Mouse (Mus musculus) thymus, adult 2 months (tissue): ENCODE results near the gene Nucb1. TPM values are rescaled to one million over a fixed set of nuclear protein-coding genes. Genes with fewer than 3 reads are reported as not detected.
A peak's percentile ranks its signal among the peaks of the same experiment; 100 is the strongest.
"Not testable (repeated sequence)": the region's sequence is repeated elsewhere in the genome, so short reads cannot be mapped to it uniquely, and the experiment has no call there.

Experiments used
- DNase-seq: peaks from one replicate; pipeline ENCODE4 v3.0.0; 2021
- H3K27ac ChIP-seq: fragments of 200-500 bp; 2 replicates; pipeline ENCODE4 v1.5.1; 2012; ENCODE audit warnings: low read length, control low read depth; ENCODE audit not compliant: control insufficient read depth, insufficient read depth
- H3K27me3 ChIP-seq: fragments of 200-500 bp; 2 replicates; pipeline ENCODE4 v1.6.1; 2012; ENCODE audit warnings: mild to moderate bottlenecking, low read length, moderate library complexity, mixed read lengths; ENCODE audit not compliant: control insufficient read depth, insufficient read depth
- H3K36me3 ChIP-seq: fragments of 200-500 bp; 2 replicates; pipeline ENCODE4 v1.6.1; 2012; ENCODE audit warnings: mild to moderate bottlenecking, low read length, moderate library complexity; ENCODE audit not compliant: control insufficient read depth, insufficient read depth
- H3K4me1 ChIP-seq: fragments of 200-500 bp; replicated peaks from 2 replicates; pipeline ENCODE4 v1.6.1; 2012; ENCODE audit warnings: low read length; ENCODE audit not compliant: control insufficient read depth, insufficient read depth
- H3K4me3 ChIP-seq: fragments of 200-500 bp; 2 replicates; pipeline ENCODE4 v1.5.1; 2012; ENCODE audit warnings: mild to moderate bottlenecking, low read length, control low read depth, moderate library complexity; ENCODE audit not compliant: control insufficient read depth, insufficient read depth
- CTCF ChIP-seq: fragments of 200-500 bp; IDR thresholded peaks from 2 replicates; pipeline ENCODE4 v1.5.1; 2012; ENCODE audit warnings: mild to moderate bottlenecking, control low read depth, low read length, moderate library complexity, borderline replicate concordance; ENCODE audit not compliant: control insufficient read depth, poor library complexity, insufficient read depth; ENCODE audit errors: extremely low read depth
- POLR2A ChIP-seq: fragments of 200-500 bp; IDR thresholded peaks from 2 replicates; pipeline ENCODE4 v1.6.1; 2012; ENCODE audit warnings: mild to moderate bottlenecking, low read length, control low read depth, moderate library complexity; ENCODE audit not compliant: control insufficient read depth, poor library complexity, insufficient read depth; ENCODE audit errors: extremely low read depth
- WGBS: fragments of 180-500 bp; shearing (Covaris S2); methylation state at CpG from one replicate; pipeline ENCODE4 v1.1.7; 2018; 5-methylcytosine and 5-hydroxymethylcytosine counted together
- polyA plus RNA-seq: library from polyadenylated mRNA; depleted of rRNA; stranded (reverse); fragments of >200 nt; gene quantifications from 2 replicates; pipeline ENCODE4 v1.2.3, GENCODE M21; 2012

Gene Nucb1
- polyA plus RNA-seq, 1 experiment, result 216 TPM

DNA sequence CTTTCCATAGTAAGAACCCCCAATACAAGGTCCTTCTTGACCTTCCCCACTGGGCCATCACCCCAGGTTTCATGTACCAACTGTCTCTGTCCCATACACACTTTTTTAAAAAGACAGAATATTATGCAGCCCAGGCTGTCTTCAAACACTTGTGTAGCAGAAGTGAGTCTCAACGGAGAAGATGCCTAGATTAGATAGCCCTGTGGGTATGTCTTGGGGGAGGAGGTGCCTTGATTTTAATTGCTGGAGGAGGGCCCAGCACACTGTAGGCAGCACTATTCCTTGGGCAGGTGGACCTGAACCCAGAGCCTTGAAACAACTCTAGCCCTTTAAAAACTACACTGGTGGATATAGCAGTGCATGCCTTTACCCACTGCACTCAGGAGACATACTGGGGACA, 28.0 kb downstream of the Nucb1 start:
- no peaks in the 10 kb centered on the region for H3K36me3 ChIP-seq
- TF ChIP-seq CTCF, result no peak
- H3K27me3 ChIP-seq, result no peaks in the 10 kb centered on the region
- no peak overlapping the region for H3K4me3 ChIP-seq
- WGBS, result 76% methylated on average over 1 of the region's 1 CpGs
- no peak overlapping the region for H3K27ac ChIP-seq
- H3K4me1 ChIP-seq, result no peaks in the 10 kb centered on the region
- DNase-seq, result no peak

DNA sequence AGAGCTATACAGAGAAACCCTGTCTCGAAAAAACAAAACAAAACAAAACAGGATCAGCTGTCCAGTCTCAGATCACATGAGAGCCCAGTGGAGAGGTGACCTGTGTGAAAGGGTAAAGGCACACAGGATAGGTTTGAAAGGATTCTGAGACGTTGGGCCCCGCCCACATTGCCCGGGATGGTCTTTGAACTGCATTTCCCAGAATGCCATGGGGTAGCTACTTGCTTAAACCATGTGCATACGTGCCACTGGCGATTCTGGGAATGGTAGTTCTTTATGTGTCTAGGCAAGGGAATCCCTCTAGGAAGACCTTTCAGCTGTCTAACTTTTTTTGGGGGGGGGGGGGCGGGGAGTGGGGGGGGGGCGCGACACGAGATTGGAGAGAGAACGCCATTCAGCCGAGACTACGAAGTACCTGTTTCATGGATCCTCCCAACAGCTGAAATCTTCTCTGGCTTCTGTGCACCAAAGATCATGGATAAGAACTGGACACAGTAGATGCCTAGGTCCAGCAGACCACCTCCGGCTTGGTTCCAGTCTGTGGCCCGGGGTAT, 28.8 kb downstream of the Nucb1 start, which contains the start of gene Tulp2:
Gene Tulp2 (plus strand): TSS at position 504 of the 554 bp plus-strand sequence.
- no peak within 1 kb of the TSS for H3K4me3 ChIP-seq
- TF ChIP-seq CTCF, result no peak
- no peak for TF ChIP-seq POLR2A
- no peaks in the 10 kb centered on the region for H3K4me1 ChIP-seq
- WGBS, result 63% methylated on average over 15 of the region's 15 CpGs
- H3K36me3 ChIP-seq, result no peaks in the 10 kb centered on the region
- DNase-seq, result peak; percentile 74
- no peak within 1 kb of the TSS for H3K27ac ChIP-seq
- H3K27me3 ChIP-seq, result no peaks in the 10 kb centered on the region

DNA sequence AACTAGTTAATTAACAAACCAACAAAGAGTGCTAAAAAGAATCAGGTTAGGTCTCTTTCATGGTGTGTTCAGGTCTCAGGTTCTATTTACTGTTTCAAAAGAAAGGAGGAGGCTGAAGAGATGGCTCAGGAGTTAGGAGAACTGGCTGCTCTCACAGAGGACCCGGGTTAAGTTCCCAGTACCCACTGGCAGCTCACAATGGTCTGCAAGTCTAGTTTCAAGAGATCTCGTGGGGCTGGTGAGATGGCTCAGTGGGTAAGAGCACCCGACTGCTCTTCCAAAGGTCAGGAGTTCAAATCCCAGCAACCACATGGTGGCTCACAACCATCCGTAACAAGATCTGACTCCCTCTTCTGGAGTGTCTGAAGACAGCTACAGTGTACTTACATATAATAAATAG, 29.9 kb downstream of the Nucb1 start:
- H3K4me1 ChIP-seq, H3K36me3 ChIP-seq, DNase-seq, H3K27me3 ChIP-seq, H3K27ac ChIP-seq, H3K4me3 ChIP-seq: not testable (repeated sequence)
- 87% methylated on average over 4 of the region's 4 CpGs for WGBS

DNA sequence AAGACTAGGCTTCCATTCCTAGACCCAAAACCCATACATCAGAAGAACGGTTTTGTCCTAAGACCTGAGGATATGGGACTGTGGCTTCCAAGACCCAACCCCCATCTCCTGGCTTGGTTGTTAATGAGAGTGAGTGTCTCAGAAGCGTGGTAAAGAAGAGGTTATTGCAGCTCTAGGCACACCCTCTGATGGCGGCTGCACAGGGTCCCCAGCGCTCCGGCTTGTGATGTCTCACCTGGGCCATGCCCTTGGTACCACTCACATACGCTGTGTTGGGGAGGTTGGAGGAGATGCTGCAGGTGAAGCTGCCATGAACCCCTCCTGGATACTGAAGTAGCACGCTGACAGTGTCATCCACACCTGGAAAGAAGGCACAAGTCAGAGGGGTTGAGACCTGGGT, 31.4 kb downstream of the Nucb1 start:
- Histone ChIP-seq H3K27ac (no peak overlapping the region), H3K36me3 (no peaks in the 10 kb centered on the region), H3K4me1 (no peaks in the 10 kb centered on the region), H3K4me3 (no peak overlapping the region), H3K27me3 (no peaks in the 10 kb centered on the region)
- 98% methylated on average over 7 of the region's 7 CpGs for WGBS
- TF ChIP-seq CTCF, result no peak
- no peak for TF ChIP-seq POLR2A
- no peak for DNase-seq

DNA sequence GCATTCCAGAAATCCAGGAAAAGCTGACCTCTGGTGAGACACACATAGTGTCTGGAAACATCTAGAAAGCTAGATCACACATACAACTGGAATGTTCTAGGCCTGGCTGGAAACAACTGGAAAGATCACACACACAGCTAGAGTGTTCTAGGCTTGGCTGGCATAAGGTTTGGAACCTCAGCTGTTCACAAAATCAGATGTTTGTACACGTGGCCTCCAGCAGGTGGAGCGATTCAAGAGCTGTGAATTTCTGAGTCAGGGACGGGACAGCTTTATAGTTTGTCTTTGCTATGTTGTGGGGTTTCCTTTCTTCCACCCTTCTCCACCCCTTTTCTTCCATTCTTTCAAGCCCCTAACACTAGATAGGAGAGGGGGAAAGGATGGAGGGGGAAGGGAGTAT, 33.2 kb downstream of the Nucb1 start:
- Histone ChIP-seq H3K4me1 (no peaks in the 10 kb centered on the region), H3K36me3 (no peaks in the 10 kb centered on the region), H3K4me3 (no peak overlapping the region), H3K27ac (no peak overlapping the region), H3K27me3 (no peaks in the 10 kb centered on the region)
- DNase-seq, result peak; percentile 69
- TF ChIP-seq CTCF (no peak), POLR2A (no peak)
- WGBS, result 2% methylated on average over 3 of the region's 3 CpGs

DNA sequence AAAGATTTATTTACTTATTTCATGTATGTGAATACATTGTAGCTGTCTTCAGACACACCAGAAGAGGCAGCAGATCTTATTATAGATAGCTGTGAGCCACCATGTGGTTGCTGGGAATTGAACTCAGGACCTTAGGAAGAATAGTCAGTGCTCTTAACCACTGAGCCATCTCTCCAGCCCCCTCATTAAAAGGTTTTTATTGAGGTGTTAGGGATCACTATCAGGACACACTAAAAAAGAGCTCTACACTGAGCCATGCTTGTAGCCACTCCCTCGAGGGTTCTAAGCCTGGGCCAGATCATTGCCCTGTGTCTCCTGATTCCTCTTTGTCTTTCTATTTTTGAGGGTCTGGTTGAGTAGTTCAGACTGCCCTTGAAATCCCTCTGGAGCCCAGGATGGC, 33.8 kb downstream of the Nucb1 start:
- H3K27ac ChIP-seq, result no peak overlapping the region
- 68% methylated on average over 1 of the region's 1 CpGs for WGBS
- H3K4me3 ChIP-seq, result no peak overlapping the region
- TF ChIP-seq CTCF (no peak), POLR2A (no peak)
- H3K4me1 ChIP-seq, result no peaks in the 10 kb centered on the region
- H3K27me3 ChIP-seq, result no peaks in the 10 kb centered on the region
- H3K36me3 ChIP-seq, result no peaks in the 10 kb centered on the region
- DNase-seq, result no peak

DNA sequence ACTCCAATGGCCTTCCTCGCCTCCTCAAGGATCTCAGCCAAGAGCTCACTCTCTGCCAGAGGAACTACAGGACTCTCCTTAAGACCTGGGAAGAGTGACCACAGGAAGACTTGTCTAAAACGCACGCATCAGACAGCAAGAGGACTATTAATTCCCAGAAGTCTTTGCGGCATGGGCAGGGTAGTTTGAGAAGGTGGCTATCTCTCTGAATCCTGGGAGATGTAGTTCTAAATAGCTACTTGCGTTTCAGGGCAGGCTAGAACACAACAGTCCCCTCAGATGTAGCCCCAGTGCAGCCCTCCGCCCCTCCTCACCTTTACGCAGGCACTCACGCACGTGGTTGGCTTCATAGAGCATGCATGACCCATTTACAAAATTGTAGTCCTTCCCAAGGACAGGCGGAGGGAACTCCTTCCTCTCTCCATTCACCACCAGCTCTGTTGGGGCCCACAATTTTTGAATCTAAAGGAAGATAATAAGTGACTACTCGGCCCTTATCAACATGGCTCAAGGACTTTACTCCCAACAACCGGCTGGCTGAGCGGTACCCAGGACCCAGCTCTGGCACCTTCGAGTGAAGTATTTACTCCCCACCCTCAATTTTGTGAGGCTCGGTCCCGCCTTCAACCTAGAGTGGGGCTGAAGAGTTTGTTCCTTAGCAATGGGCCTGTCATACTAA, 34.8 kb downstream of the Nucb1 start:
- Histone ChIP-seq H3K27ac (no peak overlapping the region), H3K4me3 (no peak overlapping the region), H3K36me3 (no peaks in the 10 kb centered on the region), H3K4me1 (no peaks in the 10 kb centered on the region), H3K27me3 (no peaks in the 10 kb centered on the region)
- no peak for TF ChIP-seq POLR2A
- no peak for TF ChIP-seq CTCF
- DNase-seq, result no peak
- 94% methylated on average over 16 of the region's 16 CpGs for WGBS

DNA sequence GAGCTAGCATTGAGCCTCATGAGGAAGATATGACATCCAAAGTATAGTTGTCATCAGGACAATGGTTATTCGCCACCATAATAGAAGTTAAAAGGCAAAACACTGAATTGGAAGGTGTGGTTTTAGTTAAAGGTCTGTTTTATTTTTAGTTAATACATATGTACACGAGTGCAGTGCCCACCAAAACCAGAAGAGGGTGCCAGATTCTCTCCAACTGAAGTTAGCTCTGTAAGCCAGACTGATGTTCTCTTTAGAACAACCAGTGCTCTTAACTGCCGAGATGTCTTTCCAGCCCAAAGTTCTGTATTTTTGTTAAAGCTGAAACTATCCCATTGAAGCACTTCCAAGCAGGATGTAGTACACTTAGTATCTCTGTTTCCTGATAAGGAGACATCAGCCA, 39.3 kb downstream of the Nucb1 start:
- H3K36me3 ChIP-seq, result no peaks in the 10 kb centered on the region
- no peak overlapping the region for H3K27ac ChIP-seq
- 6% methylated on average over 3 of the region's 3 CpGs for WGBS
- peak; percentile 73 for DNase-seq
- no peak for TF ChIP-seq POLR2A
- no peak for TF ChIP-seq CTCF
- H3K4me1 ChIP-seq, result peaks cover 7% of the 10 kb centered on the region
- H3K4me3 ChIP-seq, result no peak overlapping the region
- no peaks in the 10 kb centered on the region for H3K27me3 ChIP-seq
